Mouse (Mus musculus) bone marrow macrophage, adult 2 months (primary cell): ENCODE data around the gene Gm21119.
"Not testable (repeated sequence)": the region's sequence is repeated elsewhere in the genome, so short reads cannot be mapped to it uniquely, and the experiment has no call there.

Source experiments
- CTCF ChIP-seq: IDR thresholded peaks from 2 replicates; pipeline ENCODE4 v1.5.1; 2012; ENCODE audit warnings: low read depth, mild to moderate bottlenecking, low read length, moderate library complexity
- POLR2A ChIP-seq: IDR thresholded peaks from 2 replicates; pipeline ENCODE4 v1.6.1; 2012; ENCODE audit warnings: mild to moderate bottlenecking, low read depth, low read length, borderline replicate concordance

- not testable (repeated sequence) for TF ChIP-seq CTCF, POLR2A
Observed at GRCm38 (mm10) chr8:20678418-20678817, 63.7 kb downstream of the Gm21119 start.
